Mouse (Mus musculus): ENCODE results near the gene Bax. TPM values are rescaled to one million over a fixed set of nuclear protein-coding genes. Genes with fewer than 3 reads are reported as not detected.
A peak's percentile ranks its signal among the peaks of the same experiment; 100 is the strongest.

Gene Bax
- polyA plus RNA-seq, 1 experiment from 2014 or later, result 231 TPM

DNA sequence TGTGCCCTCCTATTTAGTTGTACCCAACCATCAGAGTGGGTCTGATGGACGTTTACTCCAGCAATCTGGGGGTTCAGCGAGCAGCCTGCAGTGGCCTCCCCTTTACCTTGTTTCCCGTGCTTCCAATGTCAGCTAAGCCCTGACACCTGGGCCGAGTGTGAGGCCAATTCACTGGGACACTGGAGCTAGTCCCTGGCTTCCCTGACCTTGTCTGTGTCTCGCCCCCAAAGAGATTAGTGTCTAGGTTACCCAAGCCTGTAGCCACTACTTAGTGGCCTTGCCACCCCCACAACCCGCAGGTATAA, 46.1 kb downstream of the Bax start, which contains the start of gene Lhb:
Gene Lhb, plus strand, starts transcription at position 206 of the 305 bp plus-strand sequence.
- H3K27ac ChIP-seq, result no peak within 1 kb of the TSS
- 58% methylated on average over 6 of the region's 6 CpGs for WGBS
- peaks cover 61% of the 10 kb centered on the region for H3K27me3 ChIP-seq
- H3K9me3 ChIP-seq (replicated peaks), result no peaks in the 10 kb centered on the region
- peaks cover 5% of the 10 kb centered on the region; the same call in 1 of the 2 replicates for H3K4me1 ChIP-seq
- peaks cover 51% of the 10 kb centered on the region for H3K36me3 ChIP-seq
- H3K4me2 ChIP-seq (replicated peaks), result no peak within 1 kb of the TSS
- no peak within 1 kb of the TSS for H3K9ac ChIP-seq
- no peak for ATAC-seq (ENCODE audit: low FRiP score)
- H3K4me3 ChIP-seq, result no peak within 1 kb of the TSS

DNA sequence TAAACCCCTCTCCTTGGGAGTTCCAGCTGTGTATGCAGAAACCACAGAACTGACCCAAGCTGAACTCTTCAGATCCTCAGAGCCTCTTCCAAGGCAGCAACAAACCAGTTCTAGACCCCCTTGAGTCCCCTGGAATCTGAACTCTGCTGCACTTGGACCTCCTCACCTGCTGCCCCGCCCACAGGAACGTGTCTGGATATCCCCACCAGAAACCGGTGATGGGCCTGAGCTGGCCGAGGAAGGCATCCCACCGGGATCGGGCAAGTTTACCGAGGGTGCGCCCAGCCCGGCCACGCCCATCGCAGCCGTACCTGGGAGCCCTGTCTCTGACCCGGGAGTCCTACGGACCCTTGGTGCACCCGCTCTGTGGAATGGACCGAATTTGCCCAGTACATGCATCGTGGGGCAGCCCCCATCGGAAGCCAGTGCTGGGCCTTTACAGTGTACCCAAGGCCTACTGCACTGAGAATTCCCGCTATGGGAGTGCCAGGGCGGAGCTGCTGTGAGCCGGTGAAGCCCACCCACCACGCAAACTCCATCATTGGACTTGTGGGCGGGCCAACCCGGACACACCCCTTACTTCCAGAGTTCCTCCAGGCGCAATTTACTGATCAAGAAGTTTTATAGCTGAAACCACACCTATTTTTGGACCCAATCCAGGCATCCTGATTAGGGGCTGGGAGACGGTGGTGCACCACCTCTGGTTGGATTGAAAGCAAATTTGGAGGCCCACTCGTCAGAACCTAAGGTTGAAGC, 46.7 kb downstream of the Bax start:
- Histone ChIP-seq H3K4me2 (replicated peaks) (no peak overlapping the region), H3K4me3 (no peak overlapping the region), H3K9me3 (replicated peaks) (no peaks in the 10 kb centered on the region), H3K27ac (no peak overlapping the region), H3K9ac (no peak overlapping the region), H3K4me1 (peaks cover 5% of the 10 kb centered on the region; the same call in 1 of the 2 replicates), H3K36me3 (peaks cover 46% of the 10 kb centered on the region), H3K27me3 (peaks cover 66% of the 10 kb centered on the region)
- 16% methylated on average over 27 of the region's 27 CpGs for WGBS
- ATAC-seq (ENCODE audit: low FRiP score), result no peak

DNA sequence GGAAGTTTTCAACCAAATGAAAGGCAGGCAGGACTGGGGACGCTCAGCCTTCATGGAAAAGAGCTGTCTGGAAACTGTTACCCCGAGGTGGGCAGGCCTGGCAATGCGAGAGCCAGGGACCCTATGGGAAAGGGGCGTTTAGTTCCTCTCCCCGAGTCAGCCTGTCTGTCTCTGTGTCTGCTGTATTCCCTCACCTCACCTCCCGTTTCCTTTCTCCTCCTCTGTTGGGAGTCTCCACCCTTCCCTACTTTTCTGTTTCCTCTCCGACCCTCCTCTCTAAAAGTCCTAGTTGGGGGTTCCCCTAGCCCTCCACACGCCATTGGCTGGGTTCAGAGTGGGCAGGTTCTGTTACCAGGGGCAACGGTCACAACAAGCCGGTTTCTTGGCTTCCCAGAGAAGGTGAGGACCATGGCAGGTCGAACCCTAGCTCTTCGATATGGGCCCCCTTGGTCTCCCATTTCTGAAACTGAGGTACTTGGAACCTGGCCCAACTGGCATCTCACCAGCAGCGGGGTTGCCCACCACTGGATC, 48.7 kb downstream of the Bax start:
- Histone ChIP-seq H3K36me3 (peaks cover 26% of the 10 kb centered on the region), H3K9ac (no peak overlapping the region), H3K27me3 (peaks cover 86% of the 10 kb centered on the region), H3K27ac (no peak overlapping the region), H3K4me2 (replicated peaks) (no peak overlapping the region), H3K4me3 (no peak overlapping the region), H3K4me1 (peaks cover 17% of the 10 kb centered on the region), H3K9me3 (replicated peaks) (no peaks in the 10 kb centered on the region)
- 10% methylated on average over 13 of the region's 13 CpGs for WGBS
- ATAC-seq (ENCODE audit: low FRiP score), result no peak

DNA sequence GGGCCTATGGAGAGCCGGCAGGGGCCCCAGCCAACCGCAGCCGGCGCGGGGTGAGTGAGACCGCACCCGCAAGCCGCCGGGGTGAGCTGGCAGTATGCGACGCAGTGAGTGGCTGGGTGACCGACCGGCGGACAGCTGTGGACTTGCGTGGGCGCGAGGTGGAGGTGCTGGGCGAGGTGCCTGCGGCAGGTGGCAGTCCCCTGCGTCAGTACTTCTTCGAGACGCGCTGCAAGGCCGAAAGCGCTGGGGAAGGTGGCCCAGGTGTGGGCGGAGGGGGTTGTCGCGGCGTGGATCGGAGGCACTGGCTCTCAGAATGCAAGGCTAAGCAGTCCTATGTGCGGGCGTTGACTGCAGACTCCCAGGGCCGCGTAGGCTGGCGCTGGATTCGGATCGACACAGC, 51.1 kb downstream of the Bax start:
- Histone ChIP-seq H3K27me3 (peaks cover 99% of the 10 kb centered on the region), H3K9me3 (replicated peaks) (no peaks in the 10 kb centered on the region), H3K4me3 (0 out of 2 replicates have a peak overlapping the region, but pooled peaks have one; percentile 1), H3K4me1 (peaks cover 18% of the 10 kb centered on the region), H3K4me2 (replicated peaks) (0 out of 2 replicates have a peak overlapping the region, but pooled peaks have one; percentile 6), H3K9ac (no peak overlapping the region), H3K27ac (no peak overlapping the region), H3K36me3 (peaks cover 2% of the 10 kb centered on the region)
- no peak for ATAC-seq (ENCODE audit: low FRiP score)
- 11% methylated on average over 37 of the region's 37 CpGs for WGBS

DNA sequence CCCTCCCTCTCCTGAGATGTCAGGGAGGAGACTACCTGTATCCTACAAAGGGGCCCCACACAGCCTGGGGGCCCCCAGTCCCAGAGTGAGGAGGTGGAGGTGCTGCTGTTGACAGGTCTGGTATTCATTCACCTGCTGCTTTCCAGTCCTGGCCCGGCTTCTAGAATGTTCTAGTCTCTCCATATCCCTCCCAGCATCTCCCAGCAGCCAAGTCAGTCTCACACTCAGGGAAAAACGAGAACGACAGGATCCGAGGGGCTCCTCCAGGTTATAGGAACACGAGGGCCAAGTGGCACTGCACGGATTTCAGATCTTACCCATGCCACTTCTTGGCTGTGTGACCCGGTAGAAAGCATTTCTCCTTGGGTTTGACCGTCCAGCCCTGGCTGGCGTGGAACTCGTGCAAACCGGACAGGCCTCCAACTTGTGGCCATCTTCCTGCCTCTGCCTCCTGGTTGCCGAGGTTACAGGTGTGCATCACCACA, 51.9 kb downstream of the Bax start:
- H3K4me2 ChIP-seq (replicated peaks), result no peak overlapping the region
- H3K4me1 ChIP-seq, result peaks cover 18% of the 10 kb centered on the region
- peaks cover 99% of the 10 kb centered on the region for H3K27me3 ChIP-seq
- no peaks in the 10 kb centered on the region for H3K36me3 ChIP-seq
- H3K4me3 ChIP-seq, result no peak overlapping the region
- 45% methylated on average over 12 of the region's 12 CpGs for WGBS
- H3K9me3 ChIP-seq (replicated peaks), result no peaks in the 10 kb centered on the region
- H3K9ac ChIP-seq, result no peak overlapping the region
- H3K27ac ChIP-seq, result no peak overlapping the region
- ATAC-seq (ENCODE audit: low FRiP score), result no peak

DNA sequence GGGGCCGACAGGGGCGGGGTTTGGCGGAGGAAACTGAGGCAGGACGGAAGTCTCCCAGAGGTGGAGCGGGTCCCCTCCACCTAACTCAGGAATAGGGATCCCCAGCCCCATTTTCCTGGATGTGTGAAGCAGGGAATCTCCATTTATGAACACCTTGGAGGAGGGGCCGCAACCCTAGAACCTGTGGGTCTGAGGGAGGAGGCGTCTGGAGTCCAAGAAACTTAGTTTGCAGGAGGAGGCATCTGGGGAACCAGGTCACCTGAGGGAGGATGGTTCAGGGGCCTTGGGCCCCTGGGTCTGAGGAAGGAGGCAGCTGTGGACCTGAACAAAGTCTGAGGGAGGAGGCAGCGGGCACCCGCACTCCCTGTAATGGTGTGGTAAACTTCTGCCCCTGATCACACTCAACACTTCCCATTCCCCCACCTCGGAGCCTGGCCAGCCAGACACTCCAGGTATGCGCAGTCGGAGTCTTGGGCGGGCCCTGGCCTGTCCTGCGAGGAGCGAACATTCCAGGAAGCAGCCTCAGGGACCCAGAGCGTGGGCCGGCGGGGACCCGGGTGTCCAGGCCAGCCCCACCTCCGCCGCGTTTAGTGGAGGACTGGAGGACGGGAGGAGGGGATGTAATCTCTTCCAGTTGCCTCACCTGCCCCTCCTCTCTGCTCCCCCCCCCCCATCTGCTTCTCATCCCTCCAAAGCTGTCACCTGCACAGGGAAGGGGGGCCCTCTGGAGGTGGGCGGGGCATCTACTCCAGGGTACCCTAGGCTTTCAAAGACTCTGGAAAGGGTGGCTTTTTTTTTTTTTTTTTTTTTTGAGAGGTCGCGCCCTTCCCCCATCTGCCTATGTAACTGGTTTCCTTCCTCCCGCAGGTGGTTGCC, 52.6 kb downstream of the Bax start:
- H3K36me3 ChIP-seq, result no peaks in the 10 kb centered on the region
- H3K9ac ChIP-seq, result peak overlapping the region; percentile 62
- no peak overlapping the region for H3K27ac ChIP-seq
- H3K27me3 ChIP-seq, result peaks cover 99% of the 10 kb centered on the region
- H3K9me3 ChIP-seq (replicated peaks), result no peaks in the 10 kb centered on the region
- 2% methylated on average over 27 of the region's 27 CpGs for WGBS
- H3K4me1 ChIP-seq, result peaks cover 18% of the 10 kb centered on the region
- peak overlapping the region; percentile 78 for H3K4me2 ChIP-seq (replicated peaks)
- peak overlapping the region; percentile 44 for H3K4me3 ChIP-seq
- ATAC-seq (ENCODE audit: low FRiP score), result peak; percentile 23; the same call in 1 of the 2 replicates

DNA sequence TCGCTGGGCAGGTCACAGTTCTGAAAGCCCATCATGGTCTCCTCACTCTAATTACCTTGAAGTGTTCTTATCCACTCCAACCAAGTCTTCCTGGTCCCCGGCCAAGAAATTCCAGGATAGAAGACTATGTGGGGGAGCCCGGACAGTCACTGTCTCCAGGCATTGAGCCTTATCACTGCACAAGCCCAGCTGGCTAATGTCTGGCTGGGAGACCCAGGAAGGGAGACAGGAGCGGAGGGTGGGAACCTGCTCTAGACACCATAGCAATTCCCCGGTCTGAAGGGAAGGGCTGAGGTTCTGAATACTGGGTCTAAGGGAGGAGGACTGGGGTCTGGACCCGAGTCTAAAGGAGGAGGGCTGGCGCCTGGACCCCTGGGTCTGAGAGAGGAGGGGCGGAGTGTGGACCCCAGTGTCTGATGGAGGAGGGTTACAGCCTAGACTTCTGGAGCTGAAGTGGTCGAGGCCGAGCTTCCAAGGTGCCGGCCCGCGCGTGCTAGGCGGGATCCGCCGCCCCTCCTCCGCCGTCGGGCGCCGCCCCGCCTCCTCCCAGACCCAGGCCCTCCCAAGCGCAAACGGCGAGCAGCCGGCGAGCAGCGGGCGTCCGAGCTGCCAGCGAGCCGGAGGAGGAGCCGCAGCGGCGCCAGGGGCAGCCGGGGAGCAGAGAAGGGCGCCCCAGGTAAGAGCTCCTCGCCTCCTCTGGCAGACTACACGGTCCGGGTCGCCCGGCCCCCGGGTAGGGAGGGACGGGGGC, 53.4 kb downstream of the Bax start, which contains the start of gene Ntf5:
Gene Ntf5, plus strand, starts transcription at position 583 of the 751 bp plus-strand sequence.
- peak; percentile 48 for ATAC-seq (ENCODE audit: low FRiP score)
- peak within 1 kb of the TSS; percentile 78 for H3K4me2 ChIP-seq (replicated peaks)
- H3K27me3 ChIP-seq, result peaks cover 99% of the 10 kb centered on the region
- H3K9ac ChIP-seq, result peak within 1 kb of the TSS; percentile 62
- H3K36me3 ChIP-seq, result no peaks in the 10 kb centered on the region
- H3K4me1 ChIP-seq, result peaks cover 16% of the 10 kb centered on the region
- H3K4me3 ChIP-seq, result peak within 1 kb of the TSS; percentile 44
- no peaks in the 10 kb centered on the region for H3K9me3 ChIP-seq (replicated peaks)
- WGBS, result 4% methylated on average over 41 of the region's 45 CpGs
- H3K27ac ChIP-seq, result no peak within 1 kb of the TSS

DNA sequence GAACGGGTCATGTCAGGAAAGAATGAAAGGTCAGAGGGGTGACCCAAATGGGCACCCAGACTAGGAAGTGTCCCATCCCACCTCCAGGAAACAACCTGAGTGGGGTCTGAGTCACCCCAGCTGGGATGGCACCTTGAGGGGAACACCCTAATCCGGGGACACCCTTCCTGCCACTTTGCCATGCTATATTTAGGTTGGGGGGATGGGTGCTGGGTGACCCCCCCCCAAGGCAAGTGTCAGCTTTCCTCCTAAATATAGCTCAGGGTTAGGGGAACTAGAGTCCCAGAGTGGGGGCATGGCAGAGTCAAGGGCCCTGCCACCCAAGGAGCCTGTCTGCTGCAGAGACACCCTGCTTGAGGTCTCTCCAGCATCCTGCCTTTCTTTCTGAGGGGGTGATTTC, 54.3 kb downstream of the Bax start:
- no peak for ATAC-seq (ENCODE audit: low FRiP score)
- H3K27ac ChIP-seq, result no peak overlapping the region
- no peak overlapping the region for H3K9ac ChIP-seq
- no peaks in the 10 kb centered on the region for H3K36me3 ChIP-seq
- peaks cover 13% of the 10 kb centered on the region for H3K4me1 ChIP-seq
- H3K27me3 ChIP-seq, result peaks cover 99% of the 10 kb centered on the region
- no peaks in the 10 kb centered on the region for H3K9me3 ChIP-seq (replicated peaks)
- 77% methylated on average over 2 of the region's 2 CpGs for WGBS
- no peak overlapping the region for H3K4me3 ChIP-seq
- no peak overlapping the region for H3K4me2 ChIP-seq (replicated peaks)

Small RNA genes lying within 50 kb of the gene (microRNA-seq; reads per million reads assigned to microRNA genes)
- not detected for gene Gm22133

Other genes with a start within 250 kb of the Bax start
- gene Cd37, start 227.8 kb downstream of the Bax start, polyA plus RNA-seq (2016; fragmentation: Nextera tagmentation; extraction: Ambion mirVana), result 1.3 and 1.5 TPM in 2 replicates
- 0.10 and 0.28 TPM in 2 replicates for gene Slc6a16, start 225.8 kb downstream of the Bax start, polyA plus RNA-seq (2016; fragmentation: Nextera tagmentation; extraction: Ambion mirVana)
- gene Slc6a21, start 189.4 kb downstream of the Bax start, polyA plus RNA-seq (2016; fragmentation: Nextera tagmentation; extraction: Ambion mirVana), result not detected in 2 replicates
- 11.5 and 14.7 TPM in 2 replicates for gene Trpm4, start 133.1 kb downstream of the Bax start, polyA plus RNA-seq (2016; fragmentation: Nextera tagmentation; extraction: Ambion mirVana)
- 0.65 and 0.68 TPM in 2 replicates for gene Hrc, start 131.6 kb downstream of the Bax start, polyA plus RNA-seq (2016; fragmentation: Nextera tagmentation; extraction: Ambion mirVana)
- gene Ppfia3, start 99.9 kb downstream of the Bax start, polyA plus RNA-seq (2016; fragmentation: Nextera tagmentation; extraction: Ambion mirVana), result 15.6 and 16.2 TPM in 2 replicates
- gene Lin7b, start 96.3 kb downstream of the Bax start, polyA plus RNA-seq (2016; fragmentation: Nextera tagmentation; extraction: Ambion mirVana), result 2.9 and 3.8 TPM in 2 replicates
- 285 and 300 TPM in 2 replicates for gene Snrnp70, start 71.2 kb downstream of the Bax start, polyA plus RNA-seq (2016; fragmentation: Nextera tagmentation; extraction: Ambion mirVana)
- not detected in 2 replicates for gene Kcna7, start 61.2 kb downstream of the Bax start, polyA plus RNA-seq (2016; fragmentation: Nextera tagmentation; extraction: Ambion mirVana)
- gene Ntf5, start 53.2 kb downstream of the Bax start, polyA plus RNA-seq (2016; fragmentation: Nextera tagmentation; extraction: Ambion mirVana), result 1.2 and 1.3 TPM in 2 replicates
- gene Lhb, start 46.1 kb downstream of the Bax start, polyA plus RNA-seq (2016; fragmentation: Nextera tagmentation; extraction: Ambion mirVana), result 1.0 and 1.6 TPM in 2 replicates
- 34.8 TPM in 2 replicates for gene Gys1, start 32.1 kb downstream of the Bax start, polyA plus RNA-seq (2016; fragmentation: Nextera tagmentation; extraction: Ambion mirVana)
- gene Ruvbl2, start 28.8 kb downstream of the Bax start, polyA plus RNA-seq (2016; fragmentation: Nextera tagmentation; extraction: Ambion mirVana), result 124 and 129 TPM in 2 replicates
- gene Ftl1, start 7.0 kb downstream of the Bax start, polyA plus RNA-seq (2016; fragmentation: Nextera tagmentation; extraction: Ambion mirVana), result 5,718 and 6,089 TPM in 2 replicates
- gene Tulp2, start 15.0 kb upstream of the Bax start, polyA plus RNA-seq (2016; fragmentation: Nextera tagmentation; extraction: Ambion mirVana), result 0.13 and 0.54 TPM in 2 replicates
- gene Gm45808, start 19.9 kb upstream of the Bax start, polyA plus RNA-seq (2016; fragmentation: Nextera tagmentation; extraction: Ambion mirVana), result not detected in 2 replicates
- 3.4 and 3.5 TPM in 2 replicates for gene Dhdh, start 21.9 kb upstream of the Bax start, polyA plus RNA-seq (2016; fragmentation: Nextera tagmentation; extraction: Ambion mirVana)
- gene Nucb1, start 43.5 kb upstream of the Bax start, polyA plus RNA-seq (2016; fragmentation: Nextera tagmentation; extraction: Ambion mirVana), result 144 and 147 TPM in 2 replicates
- gene Ppp1r15a, start 59.4 kb upstream of the Bax start, polyA plus RNA-seq (2016; fragmentation: Nextera tagmentation; extraction: Ambion mirVana), result 16.7 and 19.2 TPM in 2 replicates
- 1.9 and 3.8 TPM in 2 replicates for gene Plekha4, start 59.4 kb upstream of the Bax start, polyA plus RNA-seq (2016; fragmentation: Nextera tagmentation; extraction: Ambion mirVana)
- 0.70 and 0.79 TPM in 2 replicates for gene Hsd17b14, start 88.0 kb upstream of the Bax start, polyA plus RNA-seq (2016; fragmentation: Nextera tagmentation; extraction: Ambion mirVana)
- 35.2 and 36.9 TPM in 2 replicates for gene Bcat2, start 103.3 kb upstream of the Bax start, polyA plus RNA-seq (2016; fragmentation: Nextera tagmentation; extraction: Ambion mirVana)
- 0.45 TPM in 1 of 2 replicates, not detected in the other for gene Fgf21, start 148.6 kb upstream of the Bax start, polyA plus RNA-seq (2016; fragmentation: Nextera tagmentation; extraction: Ambion mirVana)
- 0.14 TPM in 1 of 2 replicates, not detected in the other for gene Fut1, start 150.4 kb upstream of the Bax start, polyA plus RNA-seq (2016; fragmentation: Nextera tagmentation; extraction: Ambion mirVana)
- gene Izumo1, start 154.9 kb upstream of the Bax start, polyA plus RNA-seq (2016; fragmentation: Nextera tagmentation; extraction: Ambion mirVana), result 0.18 TPM in 1 of 2 replicates, not detected in the other
- gene Rasip1, start 160.6 kb upstream of the Bax start, polyA plus RNA-seq (2016; fragmentation: Nextera tagmentation; extraction: Ambion mirVana), result 15.6 and 16.2 TPM in 2 replicates
- 3.7 and 4.8 TPM in 2 replicates for gene Mamstr, start 173.1 kb upstream of the Bax start, polyA plus RNA-seq (2016; fragmentation: Nextera tagmentation; extraction: Ambion mirVana)
- 0.37 TPM in 1 of 2 replicates, not detected in the other for gene Fut2, start 199.5 kb upstream of the Bax start, polyA plus RNA-seq (2016; fragmentation: Nextera tagmentation; extraction: Ambion mirVana)
- 0.68 and 1.2 TPM in 2 replicates for gene Ntn5, start 217.1 kb upstream of the Bax start, polyA plus RNA-seq (2016; fragmentation: Nextera tagmentation; extraction: Ambion mirVana)
- gene Sec1, start 227.5 kb upstream of the Bax start, polyA plus RNA-seq (2016; fragmentation: Nextera tagmentation; extraction: Ambion mirVana), result 1.1 and 2.2 TPM in 2 replicates
- 21.2 and 25.5 TPM in 2 replicates for gene Car11, start 232.9 kb upstream of the Bax start, polyA plus RNA-seq (2016; fragmentation: Nextera tagmentation; extraction: Ambion mirVana)
- gene Dbp, start 238.2 kb upstream of the Bax start, polyA plus RNA-seq (2016; fragmentation: Nextera tagmentation; extraction: Ambion mirVana), result 4.2 and 5.3 TPM in 2 replicates
- gene Rpl18, start 248.6 kb upstream of the Bax start, polyA plus RNA-seq (2016; fragmentation: Nextera tagmentation; extraction: Ambion mirVana), result 607 and 682 TPM in 2 replicates

All from hindbrain, embryonic 12.5 days (tissue).